Mouse (Mus musculus) intestine, embryonic 15.5 days (tissue): ENCODE measurements around the gene Utrn. TPM values are rescaled to one million over a fixed set of nuclear protein-coding genes. Genes with fewer than 3 reads are reported as not detected.

ENCODE experiments used
- ATAC-seq: fragments of 200-750 bp; cut with Nextera tagmentation; 2 replicates; pipeline ENCODE4 v1.8.0; 2017; ENCODE audit warnings: moderate TSS enrichment, moderate library complexity
- H3K27ac ChIP-seq: fragments of 300-500 bp; sonication (generic); 2 replicates; pipeline ENCODE4 v1.5.1; 2015; ENCODE audit warnings: mild to moderate bottlenecking, inconsistent platforms
- H3K27me3 ChIP-seq: fragments of 300-500 bp; sonication (generic); replicated peaks from 2 replicates; pipeline ENCODE4 v1.6.1; 2015; ENCODE audit warnings: inconsistent platforms
- H3K36me3 ChIP-seq: fragments of 300-500 bp; sonication (generic); 2 replicates; pipeline ENCODE4 v1.6.1; 2015; ENCODE audit warnings: inconsistent platforms
- H3K4me1 ChIP-seq: fragments of 300-500 bp; sonication (generic); replicated peaks from 2 replicates; pipeline ENCODE4 v1.6.1; 2015; ENCODE audit warnings: inconsistent platforms
- H3K4me2 ChIP-seq: fragments of 300-500 bp; sonication (generic); replicated peaks from 2 replicates; pipeline ENCODE4 v1.6.1; 2015; ENCODE audit warnings: mild to moderate bottlenecking, inconsistent platforms
- H3K4me3 ChIP-seq: fragments of 300-500 bp; sonication (generic); replicated peaks from 2 replicates; pipeline ENCODE4 v1.5.1; 2015; ENCODE audit warnings: inconsistent platforms
- H3K9ac ChIP-seq: fragments of 300-500 bp; sonication (generic); 2 replicates; pipeline ENCODE4 v1.6.1; 2015; ENCODE audit warnings: inconsistent platforms
- H3K9me3 ChIP-seq: fragments of 300-500 bp; sonication (generic); 2 replicates; pipeline ENCODE4 v1.6.1; 2016; ENCODE audit warnings: inconsistent platforms
- WGBS: fragments of 180-500 bp; shearing (Covaris S2); methylation state at CpG from one replicate; pipeline ENCODE4 v1.1.7; 2015; 5-methylcytosine and 5-hydroxymethylcytosine counted together
- polyA plus RNA-seq: library from polyadenylated mRNA; unstranded; fragments of >200 nt; fragmentation: Nextera tagmentation; extraction: Ambion mirVana; gene quantifications from 2 replicates; pipeline ENCODE4 v1.2.1, GENCODE M21; 2015

Gene Utrn
- polyA plus RNA-seq, 1 experiment from 2014 or later = 43.8 TPM

- no peak overlapping the region for H3K27ac ChIP-seq
- H3K9me3 ChIP-seq = no peaks in the 10 kb centered on the region
- no peak overlapping the region for H3K4me2 ChIP-seq
- H3K4me3 ChIP-seq = no peak overlapping the region
- no peaks in the 10 kb centered on the region for H3K36me3 ChIP-seq
- H3K4me1 ChIP-seq = 0 out of 2 replicates have a peak, but pooled peaks cover 3% of the 10 kb centered on the region
- no peak for ATAC-seq
- H3K27me3 ChIP-seq = no peaks in the 10 kb centered on the region
- whole genome bisulfite sequencing = 80% methylated on average over 2 of the region's 2 CpGs
- H3K9ac ChIP-seq = no peak overlapping the region
Measured at GRCm38 (mm10) chr10:12805826-12806225, 63.3 kb downstream of the Utrn start.

- WGBS = 53% methylated on average over 1 of the region's 1 CpGs
- ATAC-seq = no peak
Measured at GRCm38 (mm10) chr10:12803939-12804338, 65.2 kb downstream of the Utrn start.

GRCm38 (mm10) chr10:12799416-12799815, 69.7 kb downstream of the Utrn start:
- no peak overlapping the region for H3K9ac ChIP-seq
- H3K27me3 ChIP-seq = no peaks in the 10 kb centered on the region
- no peak overlapping the region for H3K4me2 ChIP-seq
- no peak overlapping the region for H3K4me3 ChIP-seq
- no peak overlapping the region for H3K27ac ChIP-seq
- no peak for ATAC-seq
- no peaks in the 10 kb centered on the region for H3K36me3 ChIP-seq
- whole genome bisulfite sequencing = 92% methylated on average over 2 of the region's 2 CpGs
- no peaks in the 10 kb centered on the region for H3K9me3 ChIP-seq
- peaks cover 3% of the 10 kb centered on the region; the same call in 1 of the 2 replicates for H3K4me1 ChIP-seq

More at GRCm38 (mm10) chr10:12803939-12804338, 65.2 kb downstream of the Utrn start:
- no peaks in the 10 kb centered on the region for H3K9me3 ChIP-seq
- no peaks in the 10 kb centered on the region for H3K36me3 ChIP-seq
- no peak overlapping the region for H3K9ac ChIP-seq
- no peaks in the 10 kb centered on the region for H3K27me3 ChIP-seq
- 0 out of 2 replicates have a peak, but pooled peaks cover 3% of the 10 kb centered on the region for H3K4me1 ChIP-seq
- no peak overlapping the region for H3K4me3 ChIP-seq
- H3K4me2 ChIP-seq = no peak overlapping the region
- no peak overlapping the region for H3K27ac ChIP-seq

DNA sequence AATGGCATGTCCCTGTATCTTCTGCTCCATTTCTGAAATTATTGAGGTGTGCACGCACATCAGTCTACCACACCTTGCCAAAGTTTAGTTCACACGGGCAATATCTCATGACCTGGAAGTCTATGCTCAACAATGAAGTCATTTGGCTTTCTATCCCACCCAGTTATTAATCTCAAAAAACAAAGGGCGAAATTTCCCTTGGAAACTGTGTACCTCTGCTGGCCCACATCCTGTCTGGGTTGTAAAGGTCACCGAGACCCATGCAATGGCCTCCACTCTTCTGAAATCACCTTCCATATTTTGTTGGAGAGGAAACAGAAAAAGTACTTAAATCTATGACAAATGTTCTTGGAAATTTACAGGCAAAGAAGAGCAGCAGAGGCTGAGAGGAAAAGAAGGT, 70.9 kb downstream of the Utrn start:
- Histone ChIP-seq H3K4me1 (peaks cover 3% of the 10 kb centered on the region; the same call in 1 of the 2 replicates), H3K27me3 (no peaks in the 10 kb centered on the region), H3K9me3 (no peaks in the 10 kb centered on the region), H3K4me2 (no peak overlapping the region), H3K27ac (no peak overlapping the region), H3K36me3 (no peaks in the 10 kb centered on the region), H3K4me3 (no peak overlapping the region), H3K9ac (no peak overlapping the region)
- 89% methylated on average over 4 of the region's 4 CpGs for WGBS
- ATAC-seq = no peak

DNA sequence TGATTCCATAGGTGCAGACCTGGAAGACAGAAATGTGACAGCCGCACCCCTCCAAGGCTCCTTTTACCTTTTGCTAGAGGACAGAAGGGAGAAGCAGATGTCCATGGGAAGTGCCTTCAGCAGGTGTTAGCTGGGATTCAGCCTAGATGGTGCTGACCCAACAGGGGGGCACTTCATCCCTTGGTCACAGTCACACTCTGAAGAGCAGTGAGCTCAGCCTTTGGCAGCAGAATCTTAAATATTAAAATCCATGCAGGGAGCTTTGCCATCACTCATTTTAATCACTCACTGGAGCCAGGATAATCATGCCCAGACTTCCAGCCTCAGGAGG, 72.7 kb downstream of the Utrn start:
- Histone ChIP-seq H3K4me2 (no peak overlapping the region), H3K4me1 (peaks cover 9% of the 10 kb centered on the region; the same call in 1 of the 2 replicates), H3K27ac (no peak overlapping the region), H3K9me3 (no peaks in the 10 kb centered on the region), H3K4me3 (no peak overlapping the region), H3K27me3 (no peaks in the 10 kb centered on the region), H3K9ac (no peak overlapping the region), H3K36me3 (no peaks in the 10 kb centered on the region)
- no peak for ATAC-seq
- WGBS = 85% methylated on average over 1 of the region's 1 CpGs

- peaks cover 9% of the 10 kb centered on the region; the same call in 1 of the 2 replicates for H3K4me1 ChIP-seq
- H3K9me3 ChIP-seq = no peaks in the 10 kb centered on the region
- H3K27ac ChIP-seq = no peak overlapping the region
- no peak overlapping the region for H3K4me3 ChIP-seq
- no peak overlapping the region for H3K9ac ChIP-seq
- no peak overlapping the region for H3K4me2 ChIP-seq
- 64% methylated on average over 8 of the region's 8 CpGs for WGBS
- 0 out of 2 replicates have a peak, but pooled peaks have one; percentile 25 for ATAC-seq
- H3K27me3 ChIP-seq = no peaks in the 10 kb centered on the region
- H3K36me3 ChIP-seq = no peaks in the 10 kb centered on the region
Measured at GRCm38 (mm10) chr10:12795796-12796509, 73.2 kb downstream of the Utrn start.

DNA sequence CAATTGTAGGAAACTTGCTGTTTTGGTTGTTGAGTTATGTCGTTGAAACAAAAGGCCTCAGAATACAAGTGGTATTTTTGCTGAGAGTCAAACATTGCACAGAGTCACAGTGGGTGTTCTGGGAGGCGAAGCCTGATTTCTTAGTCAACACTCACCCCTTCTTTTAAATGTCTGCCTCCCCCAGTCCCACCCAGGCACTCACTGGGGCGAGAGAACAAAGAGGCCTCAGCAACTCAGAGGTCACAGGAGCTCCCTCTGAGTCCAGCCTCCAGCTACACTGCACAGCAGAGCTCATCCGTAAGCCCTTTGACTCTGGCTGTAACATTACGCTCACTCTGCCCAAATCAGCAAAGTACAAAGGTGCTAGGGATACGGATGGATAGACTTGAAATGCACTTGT, 77.1 kb downstream of the Utrn start:
- H3K9me3 ChIP-seq = no peaks in the 10 kb centered on the region
- 42% methylated on average over 6 of the region's 6 CpGs for WGBS
- H3K27me3 ChIP-seq = no peaks in the 10 kb centered on the region
- no peak overlapping the region for H3K9ac ChIP-seq
- no peak overlapping the region for H3K27ac ChIP-seq
- H3K4me3 ChIP-seq = no peak overlapping the region
- ATAC-seq = peak; percentile 36; the same call in 1 of the 2 replicates
- peaks cover 12% of the 10 kb centered on the region for H3K4me1 ChIP-seq
- H3K4me2 ChIP-seq = no peak overlapping the region
- H3K36me3 ChIP-seq = no peaks in the 10 kb centered on the region

- Histone ChIP-seq H3K4me3 (no peak overlapping the region), H3K9me3 (no peaks in the 10 kb centered on the region), H3K4me1 (peaks cover 8% of the 10 kb centered on the region; the same call in 1 of the 2 replicates), H3K27me3 (no peaks in the 10 kb centered on the region), H3K4me2 (no peak overlapping the region), H3K9ac (no peak overlapping the region), H3K27ac (no peak overlapping the region), H3K36me3 (no peaks in the 10 kb centered on the region)
- WGBS = 55% methylated on average over 3 of the region's 3 CpGs
- ATAC-seq = no peak
Measured at GRCm38 (mm10) chr10:12790881-12791280, 78.3 kb downstream of the Utrn start.

DNA sequence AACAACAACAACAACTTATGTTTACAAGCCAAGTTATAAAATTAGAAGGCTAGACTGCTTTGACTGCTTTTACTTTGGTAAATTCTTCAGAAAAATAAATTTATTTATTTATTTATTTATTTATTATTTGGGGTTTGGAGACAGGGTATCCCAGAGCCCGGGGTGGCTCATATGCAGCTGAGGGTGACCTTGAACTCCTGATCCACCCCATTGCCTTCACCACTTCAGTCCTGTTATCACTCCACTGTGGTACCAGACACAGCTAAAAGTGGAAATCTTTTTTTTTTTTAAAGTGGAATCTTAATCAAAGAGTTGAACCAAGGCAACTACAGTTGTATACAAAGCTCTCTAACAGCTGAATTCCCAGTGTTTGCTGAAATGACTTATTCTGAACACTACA, 80.6 kb downstream of the Utrn start:
- no peak overlapping the region for H3K4me3 ChIP-seq
- no peak overlapping the region for H3K4me2 ChIP-seq
- H3K27me3 ChIP-seq = no peaks in the 10 kb centered on the region
- no peaks in the 10 kb centered on the region for H3K9me3 ChIP-seq
- 84% methylated on average over 1 of the region's 1 CpGs for WGBS
- H3K9ac ChIP-seq = no peak overlapping the region
- H3K36me3 ChIP-seq = no peaks in the 10 kb centered on the region
- ATAC-seq = no peak
- no peak overlapping the region for H3K27ac ChIP-seq
- peaks cover 8% of the 10 kb centered on the region; the same call in 1 of the 2 replicates for H3K4me1 ChIP-seq

DNA sequence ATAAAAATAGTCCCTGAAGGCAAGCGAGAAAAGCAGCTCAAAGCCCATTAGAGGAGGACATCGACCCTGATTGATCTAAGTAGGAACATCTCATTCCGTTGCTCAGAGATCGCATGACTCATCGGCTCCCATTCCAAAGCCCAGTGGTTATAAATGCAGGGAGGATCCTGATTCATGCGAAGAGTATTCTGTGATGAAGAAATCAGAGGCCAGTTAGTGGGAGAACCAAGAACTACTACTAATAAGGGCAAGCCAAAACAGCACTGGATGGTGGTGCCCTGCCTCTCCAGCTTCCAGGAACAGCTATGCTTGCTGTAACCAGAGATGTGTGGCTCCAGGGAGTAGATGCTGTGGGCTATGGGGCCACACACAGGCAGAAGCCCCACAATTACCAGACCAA, 81.2 kb downstream of the Utrn start:
- peak; percentile 53 for ATAC-seq
- 49% methylated on average over 6 of the region's 6 CpGs for WGBS
- no peak overlapping the region for H3K9ac ChIP-seq
- no peaks in the 10 kb centered on the region for H3K9me3 ChIP-seq
- no peaks in the 10 kb centered on the region for H3K36me3 ChIP-seq
- H3K27ac ChIP-seq = no peak overlapping the region
- no peak overlapping the region for H3K4me3 ChIP-seq
- H3K27me3 ChIP-seq = no peaks in the 10 kb centered on the region
- peaks cover 8% of the 10 kb centered on the region; the same call in 1 of the 2 replicates for H3K4me1 ChIP-seq
- no peak overlapping the region for H3K4me2 ChIP-seq

- H3K9ac ChIP-seq = no peak overlapping the region
- H3K9me3 ChIP-seq = no peaks in the 10 kb centered on the region
- H3K4me1 ChIP-seq = peaks cover 3% of the 10 kb centered on the region; the same call in 1 of the 2 replicates
- no peaks in the 10 kb centered on the region for H3K27me3 ChIP-seq
- H3K4me2 ChIP-seq = no peak overlapping the region
- WGBS = 88% methylated on average over 5 of the region's 5 CpGs
- ATAC-seq = no peak
- H3K36me3 ChIP-seq = no peaks in the 10 kb centered on the region
- no peak overlapping the region for H3K4me3 ChIP-seq
- no peak overlapping the region for H3K27ac ChIP-seq
Measured at GRCm38 (mm10) chr10:12785299-12785698, 83.9 kb downstream of the Utrn start.

DNA sequence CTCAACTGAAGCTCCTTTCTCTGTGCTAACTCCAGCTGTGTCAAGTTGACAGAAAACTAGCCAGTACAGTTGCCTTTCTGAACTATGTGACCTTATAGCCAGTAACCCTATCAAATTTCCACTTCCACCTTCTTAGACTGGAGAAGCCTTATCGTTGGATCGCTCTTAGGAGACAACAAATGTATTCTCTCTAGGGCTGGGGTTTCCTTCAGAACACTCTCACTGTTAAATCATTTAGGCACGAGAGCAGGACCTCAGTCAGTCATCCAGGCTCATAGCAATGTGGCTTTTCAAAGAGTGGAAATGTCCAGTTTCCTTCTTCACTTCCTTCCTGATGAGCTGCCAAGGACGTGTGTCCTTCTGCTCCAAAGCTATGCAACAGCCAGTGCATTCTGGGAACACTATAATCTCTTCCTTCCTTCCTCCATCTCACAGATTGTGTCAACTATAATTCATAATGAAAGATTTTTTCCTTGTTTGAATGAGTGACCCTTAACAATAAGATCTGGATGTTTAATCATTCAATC, 87.7 kb downstream of the Utrn start:
- H3K9me3 ChIP-seq = no peaks in the 10 kb centered on the region
- 81% methylated on average over 4 of the region's 4 CpGs for WGBS

GRCm38 (mm10) chr10:12773178-12773577, 96.0 kb downstream of the Utrn start:
- ATAC-seq = peak; percentile 53; the same call in 1 of the 2 replicates
- Histone ChIP-seq H3K27me3 (no peaks in the 10 kb centered on the region), H3K9me3 (no peaks in the 10 kb centered on the region), H3K4me1 (0 out of 2 replicates have a peak, but pooled peaks cover 3% of the 10 kb centered on the region), H3K4me2 (no peak overlapping the region), H3K9ac (no peak overlapping the region), H3K36me3 (no peaks in the 10 kb centered on the region; the same call in 1 of the 2 replicates), H3K27ac (no peak overlapping the region), H3K4me3 (no peak overlapping the region)
- WGBS = 38% methylated on average over 6 of the region's 6 CpGs

More for the DNA sequence above, 87.7 kb downstream of the Utrn start:
- no peak overlapping the region for H3K4me2 ChIP-seq
- no peak overlapping the region for H3K27ac ChIP-seq
- no peaks in the 10 kb centered on the region for H3K27me3 ChIP-seq
- H3K9ac ChIP-seq = no peak overlapping the region
- H3K4me1 ChIP-seq = no peaks in the 10 kb centered on the region
- no peaks in the 10 kb centered on the region; the same call in 1 of the 2 replicates for H3K36me3 ChIP-seq
- ATAC-seq = no peak
- no peak overlapping the region for H3K4me3 ChIP-seq
